Mouse (Mus musculus) sigmoid colon, adult 10 weeks (tissue): ENCODE results near the gene Ddx19a. TPM values are rescaled to one million over a fixed set of nuclear protein-coding genes. Genes with fewer than 3 reads are reported as not detected.

Experiments
- polyA plus RNA-seq: library from polyadenylated mRNA; stranded (reverse); fragments of 350-450 nt; fragmentation: Illumina TruSeq; extraction: RNeasy Lipid Tissue Mini Kit (QIAGEN cat#74804); gene quantifications from one replicate; pipeline ENCODE4 v1.2.3, GENCODE M21; 2014; ENCODE audit warnings: low read depth, low replicate concordance

Ddx19a gene
- polyA plus RNA-seq: 15.8 TPM

DNA sequence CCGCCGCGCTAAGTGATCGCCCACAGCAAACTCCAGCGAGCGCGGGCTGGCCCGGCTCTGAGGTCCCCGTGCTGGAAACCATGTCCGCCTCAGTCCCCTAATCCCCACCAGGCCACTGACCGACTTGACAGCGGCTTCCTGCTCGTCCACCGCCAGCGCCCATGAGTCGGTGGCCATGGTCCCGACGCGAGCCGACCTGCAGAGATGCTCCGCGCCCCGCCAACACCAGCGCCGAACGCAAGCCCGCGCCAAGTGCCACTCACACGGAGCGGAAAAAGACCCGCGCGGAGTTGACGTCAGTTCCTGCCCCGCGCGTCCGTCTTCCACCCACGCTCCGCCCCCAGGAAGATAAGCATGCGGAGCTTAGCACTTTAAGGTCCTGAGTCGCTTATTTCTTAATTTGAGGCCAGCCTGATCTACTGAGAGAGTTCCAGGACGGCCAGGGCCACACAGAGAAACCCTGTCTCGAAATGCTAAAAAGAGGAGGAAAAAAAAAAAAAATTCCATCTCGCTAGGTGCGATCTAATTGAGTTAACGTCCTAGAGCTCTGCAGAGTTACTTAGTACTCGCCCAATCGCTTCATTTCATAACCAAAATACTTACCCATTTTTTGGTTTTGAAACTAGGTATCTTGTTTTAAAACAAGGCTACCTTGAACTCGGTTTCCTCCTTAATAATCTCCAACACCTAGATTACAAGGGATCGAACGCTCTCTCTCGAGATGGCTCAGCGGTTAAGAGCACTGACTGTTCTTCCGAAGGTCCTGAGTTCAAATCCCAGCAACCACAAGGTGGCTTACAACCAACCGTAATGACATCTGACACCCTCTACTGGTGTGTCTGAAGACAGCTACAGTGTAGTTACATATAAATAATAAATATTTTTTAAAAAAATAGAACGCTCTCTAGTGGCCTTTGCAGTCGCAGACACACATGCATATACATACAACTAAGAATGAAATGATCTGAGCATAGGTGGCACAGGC is at the start of gene Ddx19a:
Gene Ddx19a (minus strand): TSS at position 254 of the 985 bp plus-strand sequence.

DNA sequence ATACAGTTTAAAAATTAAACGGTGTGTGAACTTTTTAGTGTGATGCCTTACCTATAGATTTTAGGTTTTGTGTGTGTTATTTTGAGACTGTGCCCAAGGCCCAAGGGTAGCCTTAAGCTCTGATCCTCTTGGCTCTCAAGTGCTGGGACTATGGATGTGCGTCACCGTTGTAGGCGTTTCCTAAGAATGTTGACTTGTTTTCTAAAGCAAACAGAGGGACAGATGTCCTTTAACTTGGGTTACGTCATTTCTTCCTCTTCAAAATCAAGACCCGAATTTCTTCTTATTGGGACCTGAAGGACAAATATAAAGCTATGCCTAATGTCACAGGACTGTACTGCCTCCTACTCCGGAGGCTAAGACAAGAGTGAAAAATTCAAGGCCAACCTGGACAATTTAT is 35.3 kb upstream of the Ddx19a start, which contains the start of gene Aars:
Gene Aars (plus strand): TSS at position 229 of the 400 bp plus-strand sequence.

DNA sequence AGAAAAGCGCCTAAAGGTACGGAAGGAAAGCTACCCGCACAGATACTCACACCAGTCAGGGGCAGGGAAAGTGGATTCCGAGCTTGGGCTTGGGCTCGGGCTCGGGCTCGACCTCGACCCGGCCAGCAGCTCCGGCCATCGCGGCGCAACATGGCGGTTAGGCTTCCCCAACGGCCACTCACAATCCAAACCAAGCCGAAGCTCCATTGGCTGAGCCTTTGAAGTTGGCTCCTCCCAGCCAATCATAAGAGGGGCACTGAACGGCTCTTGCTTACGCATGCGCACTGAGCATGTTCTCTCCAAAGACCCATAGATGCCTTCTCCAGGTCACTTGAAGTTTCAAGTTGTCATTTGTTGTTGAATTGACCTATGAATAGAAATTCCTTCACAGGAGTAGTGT is 34.0 kb upstream of the Ddx19a start, which contains the start of gene Ddx19b:
Gene Ddx19b (minus strand): TSS at position 180 of the 400 bp plus-strand sequence.

Other genes with a start within 250 kb of the Ddx19a start
- gene Il34, start 191.9 kb downstream of the Ddx19a start, polyA plus RNA-seq: not detected
- gene Cog4, start 151.2 kb downstream of the Ddx19a start, polyA plus RNA-seq: 11.8 TPM
- gene Sf3b3, start 151.0 kb downstream of the Ddx19a start, polyA plus RNA-seq: 34.4 TPM
- 3.8 TPM for gene Fuk, start 95.3 kb downstream of the Ddx19a start, polyA plus RNA-seq
- 3.7 TPM for gene St3gal2, start 77.9 kb downstream of the Ddx19a start, polyA plus RNA-seq
- gene Ddx19b, start 34.0 kb upstream of the Ddx19a start, polyA plus RNA-seq: 17.6 TPM
- gene Aars, start 35.3 kb upstream of the Ddx19a start, polyA plus RNA-seq: 7.9 TPM
- gene Exosc6, start 58.5 kb upstream of the Ddx19a start, polyA plus RNA-seq: 15.6 TPM
- not detected for gene Clec18a, start 94.6 kb upstream of the Ddx19a start, polyA plus RNA-seq
- 35.3 TPM for gene Pdpr, start 96.8 kb upstream of the Ddx19a start, polyA plus RNA-seq